Mouse (Mus musculus) G1E (cell line): Measurements from ENCODE around the gene Fam76a.

ENCODE experiments used
- CTCF ChIP-seq: IDR thresholded peaks from 2 replicates; pipeline ENCODE4 v1.5.1; 2012; ENCODE audit warnings: low read depth, low read length, inconsistent platforms, mixed read lengths
- GATA1 ChIP-seq: IDR thresholded peaks from 2 replicates; pipeline ENCODE4 v1.6.1; 2012; ENCODE audit warnings: borderline replicate concordance, low read length, inconsistent platforms, mixed read lengths
- GATA2 ChIP-seq: IDR thresholded peaks from 2 replicates; pipeline ENCODE4 v1.6.1; 2012; ENCODE audit warnings: low read depth, low read length, inconsistent platforms, borderline replicate concordance
- POLR2AphosphoS5 ChIP-seq: IDR thresholded peaks from 2 replicates; pipeline ENCODE4 v1.6.1; 2012; ENCODE audit warnings: low read depth, low read length, inconsistent platforms; ENCODE audit not compliant: insufficient replicate concordance
- TAL1 ChIP-seq: conservative IDR thresholded peaks from 2 replicates; pipeline ENCODE4 v1.6.1; 2012; ENCODE audit warnings: low read depth, low read length, inconsistent platforms, mixed read lengths

DNA sequence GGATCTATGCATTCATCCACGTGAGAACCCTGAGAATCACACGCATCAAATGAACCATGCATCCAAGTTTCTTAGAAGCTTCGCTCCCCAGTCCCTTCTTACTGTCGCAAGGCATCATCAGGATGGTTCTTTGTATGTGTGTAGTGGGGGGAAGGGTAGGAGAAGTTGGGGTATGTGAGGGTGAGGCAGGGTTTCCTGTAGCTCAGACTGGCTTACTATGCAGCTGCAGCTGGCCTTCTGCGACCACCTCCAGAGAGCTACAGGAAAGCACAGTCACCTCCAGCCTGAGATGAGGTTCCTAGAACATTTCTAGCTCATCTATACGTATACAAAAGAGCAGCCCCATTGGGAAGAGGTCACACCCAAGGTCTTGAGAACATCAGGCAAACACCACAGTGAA lies 10.2 kb downstream of the Fam76a start:
- TF ChIP-seq GATA1, result no peak
- TF ChIP-seq TAL1, result no peak
- TF ChIP-seq CTCF, result no peak
- TF ChIP-seq POLR2AphosphoS5, result no peak
- no peak for TF ChIP-seq GATA2
